Mouse (Mus musculus): Measurements from ENCODE around the gene Agpat3.

GRCm38 (mm10) chr10:78358266-78358665, 6.0 kb upstream of the Agpat3 start:
- TF ChIP-seq GABPA (IDR thresholded peaks at IDR 0.05; ENCODE audit: low read depth, low read length), result no peak
- TF ChIP-seq UBTF (IDR thresholded peaks at IDR 0.05; ENCODE audit: borderline replicate concordance, insufficient read depth, low read depth, low read length), result no peak

Data from MEL (cell line).